ENCODE assay signal across 8 mouse cellular contexts in the genomic region with DNA sequence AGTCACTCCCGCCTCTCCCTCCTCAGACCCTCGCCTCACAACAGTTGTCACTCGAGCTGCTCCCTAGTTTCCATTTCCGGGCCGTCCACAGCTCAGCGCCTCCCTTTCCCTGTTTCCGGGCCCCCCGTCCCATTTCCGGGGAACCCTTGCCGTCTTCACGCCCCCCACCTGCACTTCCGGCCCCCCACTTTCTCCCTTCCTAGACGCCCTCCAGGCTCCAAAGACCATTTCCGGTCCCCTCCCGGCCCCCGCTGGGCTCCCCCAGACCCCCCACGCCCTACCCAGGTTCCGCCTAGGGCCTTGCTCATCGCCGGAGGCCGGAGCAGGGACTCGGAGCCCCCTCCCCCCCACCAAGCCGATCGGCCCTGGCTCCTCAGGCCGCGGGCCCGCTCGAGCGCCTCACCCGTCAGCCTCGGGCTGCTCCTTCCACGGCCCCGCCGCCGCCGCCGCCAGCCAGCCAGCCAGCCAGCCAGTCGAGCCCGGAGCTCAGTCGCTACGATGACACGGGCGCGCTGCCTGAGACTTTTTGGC. TPM values are rescaled to one million over a fixed set of nuclear protein-coding genes. Genes with fewer than 3 reads are reported as not detected.
DNase-seq lines count a peak whose midpoint lies in the region; ATAC-seq and TF ChIP-seq lines count a peak whose summit lies in the region.

No protein-coding gene starts in this region.

- no peaks in the 10 kb centered on the region for H3K4me1 ChIP-seq in embryonic fibroblast, embryonic 13.5 days (ENCODE audit: control insufficient read depth, insufficient read depth, low read length)
- H3K4me1 ChIP-seq in heart, embryonic 14.5 days (ENCODE audit: control insufficient read depth in 2 of 2, insufficient read depth in 2 of 2, low read length in 2 of 2) = peaks cover 0 to 14% of the 10 kb centered on the region in 2 experiments; a peak in 3 of 4 replicates
- peaks cover 31% of the 10 kb centered on the region for H3K4me1 ChIP-seq in liver, embryonic 15.5 days (replicated peaks)
- H3K4me1 ChIP-seq in neural tube, embryonic 11.5 days (ENCODE audit: control insufficient read depth, insufficient read depth, low read length) = no peaks in the 10 kb centered on the region
- no peaks in the 10 kb centered on the region; the same call in 1 of the 2 replicates for H3K4me1 ChIP-seq in stomach, embryonic 16.5 days (ENCODE audit: control insufficient read depth, insufficient read depth, low read length)

- peak; percentile 46 for ATAC-seq in heart, embryonic 14.5 days (ENCODE audit: insufficient number of reproducible peaks, insufficient read depth, low FRiP score, low read depth)
- peak; percentile 26 for ATAC-seq in liver, embryonic 15.5 days (ENCODE audit: insufficient read depth)
- ATAC-seq in neural tube, embryonic 11.5 days (ENCODE audit: insufficient read depth, low FRiP score, low TSS enrichment) = peak; percentile 66
- ATAC-seq in stomach, embryonic 16.5 days (ENCODE audit: insufficient read depth, low FRiP score) = peak; percentile 57

- peak overlapping the region; percentile 81 for H3K4me2 ChIP-seq in heart, embryonic 14.5 days (ENCODE audit: low read length)
- peak overlapping the region; percentile 81 for H3K4me2 ChIP-seq in liver, embryonic 15.5 days
- H3K4me2 ChIP-seq in neural tube, embryonic 11.5 days (ENCODE audit: low read depth) = peak overlapping the region; percentile 67
- H3K4me2 ChIP-seq in stomach, embryonic 16.5 days (ENCODE audit: low read depth, low read length) = peak overlapping the region; percentile 83

- 0 out of 2 replicates have a peak, but pooled peaks have one; percentile 27 for TF ChIP-seq POLR2A in embryonic fibroblast, embryonic 13.5 days (IDR thresholded peaks at IDR 0.05; ENCODE audit: low read depth, low read length)

- peak; percentile 47 for DNase-seq in 416B (ENCODE audit: low read depth)
- DNase-seq in adrenal gland, postnatal 36 days = peak; percentile 82 to 86
- peak; percentile 79 for DNase-seq in kidney, postnatal 14 days
- peak; percentile 76 for DNase-seq in neural tube, embryonic 11.5 days (ENCODE audit: low spot score)

- 2% methylated on average over 41 of the region's 44 CpGs for WGBS in heart, embryonic 14.5 days
- under 1% methylated on average over 44 of the region's 44 CpGs for WGBS in liver, embryonic 15.5 days (ENCODE audit: insufficient replicate concordance)
- WGBS in neural tube, embryonic 11.5 days = under 1% methylated on average over 41 of the region's 44 CpGs
- under 1% methylated on average over 42 of the region's 44 CpGs for WGBS in stomach, embryonic 16.5 days

- TF ChIP-seq CTCF in embryonic fibroblast, embryonic 13.5 days (IDR thresholded peaks at IDR 0.05; ENCODE audit: borderline replicate concordance, insufficient read depth, low read length) = no peak

- H3K27me3 ChIP-seq in heart, embryonic 14.5 days (ENCODE audit: control insufficient read depth, insufficient read depth, low read length) = no peaks in the 10 kb centered on the region
- no peaks in the 10 kb centered on the region for H3K27me3 ChIP-seq in liver, embryonic 15.5 days
- no peaks in the 10 kb centered on the region for H3K27me3 ChIP-seq in neural tube, embryonic 11.5 days (ENCODE audit: control insufficient read depth, insufficient read depth, low read length)
- H3K27me3 ChIP-seq in stomach, embryonic 16.5 days (ENCODE audit: control insufficient read depth, insufficient read depth, low read length) = no peaks in the 10 kb centered on the region

- H3K4me3 ChIP-seq in embryonic fibroblast, embryonic 13.5 days (ENCODE audit: insufficient read depth, low read length) = peak overlapping the region; percentile 93
- H3K4me3 ChIP-seq in heart, embryonic 14.5 days (ENCODE audit: control insufficient read depth in 1 of 2, insufficient read depth in 1 of 2, low read depth in 1 of 2, low read length in 2 of 2) = peak overlapping the region; percentile 80 to 84
- peak overlapping the region; percentile 98 for H3K4me3 ChIP-seq in liver, embryonic 15.5 days (replicated peaks)
- peak overlapping the region; percentile 95 for H3K4me3 ChIP-seq in neural tube, embryonic 11.5 days (ENCODE audit: low read depth, low read length)
- H3K4me3 ChIP-seq in stomach, embryonic 16.5 days (replicated peaks; ENCODE audit: low read length) = peak overlapping the region; percentile 94

- no peaks in the 10 kb centered on the region for H3K9me3 ChIP-seq in heart, embryonic 14.5 days (ENCODE audit: control insufficient read depth, low read length)
- H3K9me3 ChIP-seq in liver, embryonic 15.5 days (replicated peaks) = no peaks in the 10 kb centered on the region
- H3K9me3 ChIP-seq in neural tube, embryonic 11.5 days (ENCODE audit: control insufficient read depth, low read length) = no peaks in the 10 kb centered on the region
- H3K9me3 ChIP-seq in stomach, embryonic 16.5 days (replicated peaks; ENCODE audit: control insufficient read depth, low read length) = no peaks in the 10 kb centered on the region

- peak overlapping the region; percentile 82 for H3K27ac ChIP-seq in embryonic fibroblast, embryonic 13.5 days (ENCODE audit: insufficient read depth, low read length)
- H3K27ac ChIP-seq in heart, embryonic 14.5 days (replicated peaks in 1 of 2; ENCODE audit: control insufficient read depth in 1 of 2, insufficient read depth in 1 of 2, low read depth in 2 of 2, low read length in 2 of 2) = peak overlapping the region; percentile 89 to 95
- H3K27ac ChIP-seq in liver, embryonic 15.5 days (replicated peaks) = peak overlapping the region; percentile 94
- peak overlapping the region; percentile 93 for H3K27ac ChIP-seq in neural tube, embryonic 11.5 days (ENCODE audit: low read depth, low read length)
- H3K27ac ChIP-seq in stomach, embryonic 16.5 days (ENCODE audit: low read length) = peak overlapping the region; percentile 99

- H3K9ac ChIP-seq in heart, embryonic 14.5 days (ENCODE audit: low read length) = peak overlapping the region; percentile 99
- peak overlapping the region; percentile 97 for H3K9ac ChIP-seq in liver, embryonic 15.5 days
- H3K9ac ChIP-seq in neural tube, embryonic 11.5 days (ENCODE audit: low read length) = peak overlapping the region; percentile 95
- H3K9ac ChIP-seq in stomach, embryonic 16.5 days (ENCODE audit: low read length) = peak overlapping the region; percentile 99

- 0 out of 2 replicates have a peak, but pooled peaks cover 6% of the 10 kb centered on the region for H3K36me3 ChIP-seq in heart, embryonic 14.5 days (ENCODE audit: control insufficient read depth, insufficient read depth, low read length)
- H3K36me3 ChIP-seq in liver, embryonic 15.5 days (replicated peaks) = no peaks in the 10 kb centered on the region; the same call in 1 of the 2 replicates
- H3K36me3 ChIP-seq in neural tube, embryonic 11.5 days (ENCODE audit: control insufficient read depth, insufficient read depth, low read length) = no peaks in the 10 kb centered on the region
- no peaks in the 10 kb centered on the region for H3K36me3 ChIP-seq in stomach, embryonic 16.5 days (ENCODE audit: control insufficient read depth, insufficient read depth, low read length)

RNA-seq across cellular contexts. Expression of gene Fbxo36, which starts 1.0 kb away (rescaled TPM):
- 10 to 100 TPM; 12.3 to 16.5 TPM for total RNA-seq in adrenal gland, postnatal 36 days (2021)
- 6.9 and 7.0 TPM in 2 replicates for polyA plus RNA-seq in embryonic fibroblast, embryonic 13.5 days (2011; ENCODE audit: insufficient read length, low read depth, missing spikeins)
- polyA plus RNA-seq in heart, embryonic 14.5 days (2014; fragmentation: Nextera tagmentation; extraction: Ambion mirVana) = 8.3 and 9.3 TPM in 2 replicates
- polyA plus RNA-seq in liver, embryonic 15.5 days (2015; fragmentation: Nextera tagmentation; extraction: Ambion mirVana) = 5.9 and 7.3 TPM in 2 replicates
- polyA plus RNA-seq in neural tube, embryonic 11.5 days (2014; fragmentation: Nextera tagmentation; extraction: Ambion mirVana) = 6.7 and 9.6 TPM in 2 replicates
- polyA plus RNA-seq in stomach, embryonic 16.5 days (2015; fragmentation: Nextera tagmentation; extraction: Ambion mirVana) = 9.1 and 9.8 TPM in 2 replicates

RNA-seq across cellular contexts. Expression of gene Trip12, which starts 1.6 kb away (rescaled TPM):
- total RNA-seq in adrenal gland, postnatal 36 days (2021) = 100 to 1,000 TPM; 248 to 249 TPM
- 278 and 309 TPM in 2 replicates for polyA plus RNA-seq in embryonic fibroblast, embryonic 13.5 days (2011; ENCODE audit: insufficient read length, low read depth, missing spikeins)
- polyA plus RNA-seq in heart, embryonic 14.5 days (2014; fragmentation: Nextera tagmentation; extraction: Ambion mirVana) = 64.4 and 65.1 TPM in 2 replicates
- polyA plus RNA-seq in liver, embryonic 15.5 days (2015; fragmentation: Nextera tagmentation; extraction: Ambion mirVana) = 27.5 and 29.5 TPM in 2 replicates
- polyA plus RNA-seq in neural tube, embryonic 11.5 days (2014; fragmentation: Nextera tagmentation; extraction: Ambion mirVana) = 89.0 and 97.6 TPM in 2 replicates
- 58.1 and 61.1 TPM in 2 replicates for polyA plus RNA-seq in stomach, embryonic 16.5 days (2015; fragmentation: Nextera tagmentation; extraction: Ambion mirVana)

Comparison
In these comparisons a context has a peak if more than half of its experiments do, and no peak if none do; other contexts are left out.
1. Peak in every context shown above with its lines: DNase-seq, ATAC-seq, H3K4me3 ChIP-seq and H3K27ac ChIP-seq.